Mouse (Mus musculus) erythroblast, embryonic 14.5 days (primary cell): ENCODE results near the gene Chl1.

Experiments used
- GATA1 ChIP-seq: IDR thresholded peaks from 2 replicates; pipeline ENCODE4 v1.6.1; 2012; ENCODE audit warnings: low read length, inconsistent platforms, mixed read lengths
- TAL1 ChIP-seq: IDR thresholded peaks from 3 replicates; pipeline ENCODE4 v1.6.1; 2012; ENCODE audit warnings: low read length, inconsistent platforms, mixed read lengths

- no peak for TF ChIP-seq GATA1
- no peak for TF ChIP-seq TAL1
Observed at GRCm38 (mm10) chr6:103586081-103586480, 75.7 kb downstream of the Chl1 start.
